Mouse (Mus musculus) natural killer cell, adult 2 months (primary cell): ENCODE measurements around the gene N4bp3.

Source experiments
- DNase-seq, 2 experiments: peaks; one replicate each; pipeline ENCODE4 v3.0.0; 2022; ENCODE audit warnings: low spot score in 2 of 2

N4bp3 gene

GRCm38 (mm10) chr11:51652889-51653418 lies 2.3 kb upstream of the N4bp3 start:
- DNase-seq: no peak

DNA sequence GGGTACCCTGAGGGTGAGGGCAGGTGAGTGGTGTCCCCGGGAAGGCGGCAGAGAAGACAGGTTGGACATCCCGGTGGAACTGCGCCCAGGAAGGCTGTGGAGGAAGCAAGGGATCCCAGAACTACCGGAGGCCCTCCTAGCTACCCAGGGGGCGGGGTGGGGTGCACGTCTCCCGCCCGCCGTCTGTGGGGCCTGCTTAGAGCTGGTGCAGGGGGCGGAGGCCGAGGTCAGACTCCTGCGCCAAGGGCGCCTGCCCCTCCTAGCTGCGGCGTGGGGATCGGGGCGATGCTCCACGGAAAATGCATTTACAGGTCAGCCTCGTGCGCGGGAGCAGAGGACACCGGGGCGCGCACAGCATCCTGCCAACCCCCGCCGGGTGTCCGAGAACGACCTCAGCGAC lies 381 bp downstream of the N4bp3 start:
- DNase-seq: no peak

GRCm38 (mm10) chr11:51649889-51650199 lies 798 bp downstream of the N4bp3 start:
- no peak for DNase-seq

DNA sequence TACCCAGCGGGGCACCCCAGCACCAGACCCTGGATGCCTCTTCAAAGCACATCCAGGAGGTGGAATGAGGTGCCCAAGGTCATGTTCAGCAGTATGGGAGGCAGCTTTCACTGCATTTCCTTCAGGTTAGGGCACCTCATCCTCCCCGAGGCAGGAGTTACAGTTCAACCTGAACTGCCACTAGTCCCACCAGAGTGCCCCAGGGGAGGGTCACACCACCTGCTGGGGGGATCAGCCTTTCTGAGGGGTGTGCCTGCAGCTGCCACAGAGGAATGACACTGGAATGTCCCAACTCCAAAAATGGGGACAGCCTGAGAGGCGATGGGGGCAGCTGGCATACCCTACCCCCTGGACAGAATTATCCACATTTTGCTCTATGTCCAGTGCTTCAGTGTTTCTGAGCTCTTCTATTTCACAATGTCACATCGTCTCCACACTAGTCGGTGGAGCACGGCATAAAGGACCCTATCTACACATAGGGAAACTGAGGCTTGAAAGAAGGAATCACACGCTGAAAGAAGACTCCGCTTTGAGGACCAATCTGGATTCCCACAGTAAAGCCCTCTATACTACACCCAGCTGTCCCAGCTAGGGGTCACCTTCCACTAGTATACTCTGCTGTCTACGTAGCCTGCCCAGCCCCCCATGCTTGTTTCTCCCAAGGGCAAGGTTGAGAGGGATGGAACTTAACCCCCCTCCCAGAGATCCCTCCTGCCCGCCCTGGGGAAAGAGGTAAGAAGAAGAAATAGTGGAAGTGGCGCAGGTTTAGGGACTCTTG lies 1.3 kb downstream of the N4bp3 start:
- DNase-seq: no peak

DNA sequence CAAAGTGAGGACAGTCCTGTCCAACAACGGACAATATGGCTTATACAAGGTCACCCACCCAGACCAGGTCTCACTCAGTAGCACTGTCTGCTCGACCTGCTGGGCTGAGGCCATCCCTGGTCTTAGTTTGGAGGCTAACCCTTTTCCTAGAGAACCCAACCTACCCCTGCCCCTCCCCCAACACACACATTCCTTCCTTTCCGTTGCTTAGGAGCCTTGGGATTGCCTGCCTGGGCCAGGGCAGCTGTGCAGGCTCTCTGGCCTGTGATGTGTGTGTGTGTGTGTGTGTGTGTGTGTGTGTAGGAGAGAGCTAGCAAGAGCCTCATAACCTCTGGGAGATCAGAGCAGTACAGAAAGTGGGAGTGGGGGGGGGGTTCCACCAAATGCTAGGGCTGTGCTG lies 2.1 kb downstream of the N4bp3 start:
- no peak for DNase-seq

DNA sequence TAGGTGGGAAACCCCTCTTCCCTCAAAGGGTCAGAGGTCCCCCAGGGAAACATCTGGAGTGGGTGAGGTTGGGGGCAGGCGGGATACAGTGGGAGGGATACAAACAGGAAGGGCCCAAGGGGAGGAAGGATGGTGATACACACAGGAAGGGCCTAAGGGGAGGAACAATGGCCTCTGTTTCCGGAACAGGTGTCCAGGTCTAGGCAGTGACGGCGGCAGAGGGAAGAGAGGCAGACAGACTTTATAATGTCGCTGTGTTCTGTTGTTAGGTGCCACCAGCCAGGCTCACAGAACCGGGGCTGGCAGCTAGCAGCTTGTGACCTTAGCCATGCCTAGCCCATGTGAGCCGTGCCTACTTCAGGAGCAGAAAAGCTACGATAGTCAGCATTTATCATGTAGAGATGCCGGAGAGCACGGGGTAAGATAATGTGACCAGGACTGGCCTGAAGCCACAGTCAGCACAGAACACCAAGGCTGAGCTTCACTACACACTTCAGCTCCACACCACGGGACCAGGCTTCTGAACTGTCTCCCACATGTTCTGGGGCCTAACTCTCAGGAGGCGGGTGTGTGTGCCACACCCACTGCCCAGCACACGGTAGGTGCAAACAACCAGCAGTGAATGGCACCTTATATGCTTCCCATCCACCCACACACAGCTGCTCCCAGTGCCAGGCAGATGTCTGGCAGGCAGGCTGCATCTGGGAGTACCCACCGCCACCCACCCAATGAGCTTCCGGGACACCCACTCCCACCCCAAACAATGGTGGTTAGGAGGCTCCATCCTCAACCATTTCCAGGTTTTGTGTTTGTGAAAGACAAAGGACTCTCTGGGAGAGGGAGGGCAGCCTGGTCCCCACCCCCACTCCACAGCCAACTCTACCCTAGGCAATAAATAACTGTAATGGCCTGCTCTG lies 3.6 kb downstream of the N4bp3 start:
- DNase-seq: peak in 1 of 2 experiments; percentile 28

DNA sequence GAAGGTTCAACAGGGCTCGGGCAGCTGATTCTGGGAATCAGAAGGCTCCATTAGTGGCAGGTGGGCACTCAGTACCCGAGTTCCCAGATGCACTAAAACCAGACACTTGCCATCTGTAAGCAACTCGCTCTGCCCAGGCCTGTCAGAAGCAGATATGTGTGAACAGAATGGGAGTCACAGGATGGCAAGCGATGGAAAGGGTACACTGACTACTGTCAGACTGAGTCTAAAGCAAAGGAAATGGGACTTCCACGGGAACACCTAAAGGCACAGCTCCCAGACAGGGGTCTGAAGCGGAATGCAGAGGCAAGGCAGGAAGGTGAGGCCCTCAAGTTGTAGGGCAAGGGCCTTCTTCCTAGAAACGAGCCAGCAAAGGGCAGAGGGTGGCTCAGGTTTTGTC lies 4.4 kb downstream of the N4bp3 start:
- no peak for DNase-seq

- DNase-seq: no peak
These were observed 5.3 kb downstream of the N4bp3 start for GRCm38 (mm10) chr11:51645293-51645692.

- peak in 1 of 2 experiments; percentile 80 for DNase-seq
These were observed 6.4 kb downstream of the N4bp3 start for GRCm38 (mm10) chr11:51644217-51644616.

DNA sequence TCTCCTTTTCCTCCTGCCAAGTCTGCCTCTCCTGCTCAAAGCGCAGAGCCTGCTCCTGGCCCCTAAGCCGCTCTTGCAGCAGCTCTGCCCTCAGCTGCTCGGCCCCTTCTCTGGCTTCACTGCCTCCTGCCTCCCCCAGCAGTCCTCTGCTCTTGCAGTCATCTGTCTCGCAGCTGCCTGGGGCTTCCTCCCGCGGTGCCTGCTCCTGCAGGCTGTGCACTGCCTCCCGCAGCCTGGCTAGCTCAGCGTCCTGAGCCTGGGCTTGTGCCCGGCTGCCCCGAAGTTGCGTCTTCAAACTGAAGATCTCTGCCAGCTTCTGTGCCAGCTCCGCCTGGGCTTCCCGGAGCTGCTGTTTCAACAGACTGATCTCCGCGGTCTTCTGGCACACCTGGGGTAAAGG lies 6.9 kb downstream of the N4bp3 start:
- DNase-seq: peak in 1 of 2 experiments; percentile 14

GRCm38 (mm10) chr11:51643202-51643601 lies 7.4 kb downstream of the N4bp3 start:
- no peak for DNase-seq

- DNase-seq: no peak
These were observed 9.9 kb downstream of the N4bp3 start for GRCm38 (mm10) chr11:51640748-51641147.

DNA sequence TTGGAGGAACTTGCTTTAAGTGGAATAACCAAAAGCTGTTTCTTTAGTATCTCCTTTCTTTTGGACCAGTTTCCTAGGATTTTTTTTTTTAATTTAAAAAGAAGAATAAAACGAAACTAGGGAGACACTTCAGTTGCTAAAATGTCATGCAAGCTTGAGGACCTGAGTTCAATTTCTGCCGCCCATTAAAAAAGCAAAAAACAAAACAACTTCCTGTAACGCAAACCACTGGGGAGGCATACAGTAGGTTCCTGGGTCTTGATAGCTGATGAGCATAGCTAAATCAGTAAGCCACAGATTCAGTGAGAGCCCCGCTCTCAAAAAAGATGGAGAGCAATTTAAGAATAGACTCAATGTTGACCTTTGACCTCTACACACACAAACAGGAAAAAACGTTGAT lies 12.1 kb downstream of the N4bp3 start:
- DNase-seq: no peak

- DNase-seq: peak; percentile 51 to 81
These were observed 12.6 kb downstream of the N4bp3 start for GRCm38 (mm10) chr11:51637971-51638414.

- peak; percentile 70 to 80 for DNase-seq
These were observed 14.3 kb downstream of the N4bp3 start for GRCm38 (mm10) chr11:51636323-51636684.

- peak; percentile 86 to 92 for DNase-seq
These were observed 14.9 kb downstream of the N4bp3 start, which contains the start of gene Rmnd5b for GRCm38 (mm10) chr11:51635525-51636322. Gene Rmnd5b (minus strand): TSS chr11:51635896.

GRCm38 (mm10) chr11:51635127-51635524 lies 15.5 kb downstream of the N4bp3 start:
- DNase-seq: no peak

DNA sequence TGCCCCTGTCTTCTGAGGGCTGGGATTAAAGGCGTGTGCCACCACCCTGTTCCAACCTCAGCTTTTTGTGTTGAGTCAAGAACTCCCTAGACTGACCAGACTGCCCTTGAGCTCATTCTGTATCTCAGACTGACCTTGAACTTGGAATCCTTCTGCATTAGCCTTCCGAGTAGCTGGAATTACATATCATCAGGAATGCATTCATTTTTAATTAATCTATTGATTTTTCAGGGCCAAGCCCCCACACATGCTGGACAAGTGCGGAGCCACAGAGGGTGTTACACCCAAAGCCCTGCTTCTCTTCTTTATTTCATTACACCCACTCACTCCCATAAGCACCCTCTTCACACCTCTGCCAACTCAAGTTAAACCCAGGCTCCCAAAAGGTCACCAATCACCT lies 16.9 kb downstream of the N4bp3 start:
- DNase-seq: no peak

DNA sequence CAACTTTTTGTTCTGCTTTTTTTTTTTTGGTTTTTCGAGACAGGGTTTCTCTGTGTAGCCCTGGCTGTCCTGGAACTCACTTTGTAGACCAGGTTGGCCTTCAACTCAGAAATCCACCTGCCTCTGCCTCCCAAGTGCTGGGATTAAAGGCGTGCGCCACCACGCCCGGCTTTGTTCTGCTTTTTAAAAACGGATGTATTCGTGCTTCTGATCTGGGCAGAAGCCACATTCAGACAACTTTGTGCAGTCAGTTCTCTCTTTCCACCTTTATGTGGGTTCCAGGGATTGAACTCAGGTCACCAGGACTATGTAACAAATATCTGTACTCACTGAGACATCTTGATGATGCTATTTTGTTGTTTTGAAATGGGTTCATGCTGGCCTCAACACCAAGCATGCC lies 17.4 kb downstream of the N4bp3 start:
- peak in 1 of 2 experiments; percentile 22 for DNase-seq

DNA sequence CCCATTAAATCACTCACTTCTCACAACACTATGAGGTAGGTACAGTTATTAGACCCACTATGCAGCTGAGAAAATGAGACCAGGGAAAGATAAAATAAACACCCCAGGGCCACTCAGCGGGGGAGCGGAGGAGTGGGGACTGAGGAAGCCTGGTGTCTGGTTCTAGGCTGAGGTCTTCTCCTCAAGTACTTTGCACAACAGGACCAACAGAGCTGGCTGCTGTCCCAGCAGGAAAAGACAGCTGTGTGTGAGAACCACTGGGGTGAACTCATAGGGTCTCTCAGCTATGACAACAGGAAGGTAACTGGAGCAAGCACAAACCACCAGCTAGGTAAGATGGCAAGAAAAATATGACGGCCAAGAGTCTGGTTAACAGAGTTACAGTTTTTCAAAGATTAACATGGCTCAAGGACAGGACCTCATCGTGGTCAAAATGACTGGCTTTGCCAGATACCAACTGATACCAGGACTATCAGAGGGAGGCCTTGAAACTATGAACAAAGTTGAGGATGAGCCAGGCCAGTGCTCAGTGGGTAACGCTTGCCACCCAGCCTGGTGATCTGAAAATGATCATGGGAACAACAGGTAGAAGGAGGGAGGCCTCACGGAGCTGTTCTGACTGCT lies 18.4 kb downstream of the N4bp3 start:
- DNase-seq: no peak

DNA sequence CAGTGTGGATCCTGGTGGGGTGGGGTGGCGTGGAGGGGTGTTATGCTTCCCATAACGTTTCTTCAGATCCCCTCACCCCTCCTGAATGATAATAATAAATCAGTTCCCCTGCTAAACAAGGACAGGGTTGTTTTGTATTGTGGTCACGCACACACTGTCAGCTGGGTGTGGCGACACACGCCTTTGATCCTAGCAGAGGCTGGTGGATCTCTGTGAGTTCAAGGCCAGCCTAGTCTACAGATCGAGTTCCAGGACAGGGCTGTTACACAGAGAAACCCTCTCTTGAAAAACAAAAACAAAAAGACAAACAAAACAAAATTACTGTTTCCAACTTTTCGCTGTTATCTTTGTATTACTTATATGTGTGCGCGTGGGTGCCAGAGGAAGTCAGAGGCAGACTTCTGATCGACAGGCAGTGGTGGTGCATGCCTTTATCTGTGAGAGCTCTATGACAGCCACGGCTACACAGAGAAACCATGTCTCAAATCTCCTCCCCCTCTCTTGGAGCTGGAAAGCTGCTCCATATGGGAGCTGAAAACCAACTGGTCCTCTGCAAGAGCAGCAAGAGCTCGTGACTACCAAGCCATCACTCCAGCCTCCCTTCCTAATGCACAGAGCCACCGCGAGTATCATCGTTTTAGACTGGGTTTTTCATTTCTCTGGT lies 20.9 kb downstream of the N4bp3 start:
- no peak for DNase-seq
